Mouse (Mus musculus) inflammation-experienced regulatory T-cells, adult 16 weeks (primary cell): ENCODE measurements around the gene Lipo4. TPM values are rescaled to one million over a fixed set of nuclear protein-coding genes. Genes with fewer than 3 reads are reported as not detected.

Source experiments
- polyA plus RNA-seq: library from polyadenylated mRNA; unstranded; fragments of 100-300 nt; shearing (Covaris generic); gene quantifications from one replicate; pipeline ENCODE4 v1.2.1, GENCODE M21; 2017

The Lipo4 gene
- not detected for polyA plus RNA-seq

DNA sequence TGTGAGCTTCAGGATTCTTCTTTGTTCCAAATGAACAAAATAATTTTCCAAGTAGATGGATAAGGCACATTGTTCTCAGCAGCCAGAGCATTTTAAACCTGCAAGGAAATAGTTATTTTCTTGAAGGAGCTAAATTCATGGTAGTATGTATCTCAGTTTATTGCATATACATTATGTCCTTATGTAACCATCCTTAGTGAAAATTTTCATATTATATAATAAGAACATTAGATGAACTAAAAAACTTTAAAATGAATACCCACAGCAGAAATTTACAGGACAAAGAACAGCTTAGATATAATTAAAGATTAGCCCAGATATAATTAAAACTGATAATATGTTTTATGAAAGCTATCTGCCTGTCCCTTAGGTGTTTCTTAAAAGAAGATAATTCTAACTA lies at the start of gene Lipo4:
Lipo4 (minus strand) TSS at position 101 of the 400 bp plus-strand sequence.

Other genes starting within 250 kb of the Lipo4 start
- 4.6 TPM for gene Rnls, start 125.5 kb downstream of the Lipo4 start, polyA plus RNA-seq
- not detected for gene Gm8978, start 107.5 kb upstream of the Lipo4 start, polyA plus RNA-seq
- gene Lipo2, start 233.6 kb upstream of the Lipo4 start, polyA plus RNA-seq, result not detected
- 23.0 TPM for gene Lipo3, start 244.2 kb upstream of the Lipo4 start, polyA plus RNA-seq